Mouse (Mus musculus) midbrain, embryonic 16.5 days (tissue): ENCODE results near the gene Klk14. TPM values are rescaled to one million over a fixed set of nuclear protein-coding genes. Genes with fewer than 3 reads are reported as not detected.

Experiments
- ATAC-seq: fragments of 200-750 bp; cut with Nextera tagmentation; 2 replicates; pipeline ENCODE4 v1.8.0; 2017; ENCODE audit warnings: moderate TSS enrichment
- H3K27ac ChIP-seq: fragments of 300-500 bp; sonication (generic); 2 replicates; pipeline ENCODE4 v1.5.1; 2014; ENCODE audit warnings: mild to moderate bottlenecking, low read length, mixed read lengths
- H3K27me3 ChIP-seq: fragments of 300-500 bp; sonication (generic); 2 replicates; pipeline ENCODE4 v1.6.1; 2014; ENCODE audit warnings: low read depth, low read length, mixed read lengths; ENCODE audit not compliant: control insufficient read depth, insufficient read depth
- H3K36me3 ChIP-seq: fragments of 300-500 bp; sonication (generic); 2 replicates; pipeline ENCODE4 v1.6.1; 2014; ENCODE audit warnings: mild to moderate bottlenecking, low read length, moderate library complexity, mixed read lengths; ENCODE audit not compliant: control insufficient read depth, insufficient read depth
- H3K4me1 ChIP-seq: fragments of 300-500 bp; sonication (generic); 2 replicates; pipeline ENCODE4 v1.6.1; 2014; ENCODE audit warnings: mild to moderate bottlenecking, low read length, mixed read lengths; ENCODE audit not compliant: control insufficient read depth, insufficient read depth
- H3K4me2 ChIP-seq: fragments of 300-500 bp; sonication (generic); 2 replicates; pipeline ENCODE4 v1.6.1; 2014; ENCODE audit warnings: mild to moderate bottlenecking, low read length, mixed read lengths
- H3K4me3 ChIP-seq: fragments of 300-500 bp; sonication (generic); 2 replicates; pipeline ENCODE4 v1.5.1; 2014; ENCODE audit warnings: low read depth, mild to moderate bottlenecking, low read length, moderate library complexity, mixed read lengths
- H3K9ac ChIP-seq: fragments of 300-500 bp; sonication (generic); 2 replicates; pipeline ENCODE4 v1.6.1; 2014; ENCODE audit warnings: low read depth, low read length, mixed read lengths
- H3K9me3 ChIP-seq: fragments of 300-500 bp; sonication (generic); replicated peaks from 2 replicates; pipeline ENCODE4 v1.6.1; 2014; ENCODE audit warnings: mild to moderate bottlenecking, low read length, mixed read lengths; ENCODE audit not compliant: control insufficient read depth, poor library complexity, severe bottlenecking
- WGBS: fragments of 180-500 bp; shearing (Covaris S2); extraction: QIAGEN DNeasy Blood & Tissue Kit; methylation state at CpG from one replicate; pipeline ENCODE4 v1.1.7; 2014; 5-methylcytosine and 5-hydroxymethylcytosine counted together
- polyA plus RNA-seq: library from polyadenylated mRNA; unstranded; fragments of >200 nt; fragmentation: Nextera tagmentation; extraction: Ambion mirVana; gene quantifications from 2 replicates; pipeline ENCODE4 v1.2.1, GENCODE M21; 2015

Klk14 gene
- polyA plus RNA-seq, 1 experiment from 2014 or later: not detected

- H3K9me3 ChIP-seq: no peaks in the 10 kb centered on the region
- H3K4me1 ChIP-seq: no peaks in the 10 kb centered on the region
- no peak overlapping the region for H3K4me2 ChIP-seq
- no peak for ATAC-seq
- no peaks in the 10 kb centered on the region for H3K27me3 ChIP-seq
- H3K27ac ChIP-seq: no peak overlapping the region
- H3K9ac ChIP-seq: no peak overlapping the region
- H3K36me3 ChIP-seq: no peaks in the 10 kb centered on the region
- H3K4me3 ChIP-seq: no peak overlapping the region
- WGBS: 70% methylated on average over 7 of the region's 7 CpGs
Observed at GRCm38 (mm10) chr7:43685088-43685487, 5.1 kb upstream of the Klk14 start.

GRCm38 (mm10) chr7:43710031-43710430 is 19.8 kb downstream of the Klk14 start:
- WGBS: 90% methylated on average over 3 of the region's 3 CpGs
- H3K27me3 ChIP-seq: no peaks in the 10 kb centered on the region; the same call in 1 of the 2 replicates

GRCm38 (mm10) chr7:43712267-43712666 is 22.0 kb downstream of the Klk14 start, which contains the start of gene Klk13:
TSS of gene Klk13 (plus strand) at chr7:43712567.
- H3K9me3 ChIP-seq: no peaks in the 10 kb centered on the region
- no peak for ATAC-seq
- no peak within 1 kb of the TSS for H3K9ac ChIP-seq
- 58% methylated on average over 4 of the region's 4 CpGs for WGBS
- 0 out of 2 replicates have a peak within 1 kb of the TSS, but pooled peaks have one; percentile 12 for H3K4me2 ChIP-seq
- H3K4me1 ChIP-seq: no peaks in the 10 kb centered on the region
- H3K4me3 ChIP-seq: no peak within 1 kb of the TSS
- H3K27me3 ChIP-seq: no peaks in the 10 kb centered on the region; the same call in 1 of the 2 replicates
- no peak within 1 kb of the TSS for H3K27ac ChIP-seq
- no peaks in the 10 kb centered on the region for H3K36me3 ChIP-seq

More at GRCm38 (mm10) chr7:43710031-43710430, 19.8 kb downstream of the Klk14 start:
- Histone ChIP-seq H3K36me3 (no peaks in the 10 kb centered on the region), H3K9me3 (no peaks in the 10 kb centered on the region), H3K4me2 (no peak overlapping the region), H3K9ac (no peak overlapping the region), H3K4me3 (no peak overlapping the region), H3K27ac (no peak overlapping the region), H3K4me1 (no peaks in the 10 kb centered on the region)
- no peak for ATAC-seq

DNA sequence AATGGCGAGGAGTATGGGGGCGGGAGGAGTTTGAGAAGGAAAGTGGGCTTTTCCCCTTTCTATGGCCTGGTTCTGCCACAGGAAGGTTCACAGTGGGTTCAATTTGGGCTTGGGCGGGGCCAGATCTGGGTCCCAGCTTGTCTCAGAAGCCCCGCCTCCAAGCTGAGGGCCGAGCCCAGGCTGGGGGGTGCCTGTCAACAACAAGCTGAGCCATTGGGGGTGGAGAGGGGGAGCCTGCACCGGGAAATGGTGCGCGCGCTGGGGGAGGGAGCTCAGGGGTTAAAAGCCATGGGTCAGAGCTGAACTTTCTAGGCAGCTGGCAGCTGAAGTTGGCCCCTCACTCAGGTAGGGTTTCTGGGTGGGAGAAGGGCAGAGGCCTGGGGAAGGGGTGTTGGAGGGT is 22.7 kb downstream of the Klk14 start:
- no peak for ATAC-seq
- H3K27ac ChIP-seq: no peak overlapping the region
- H3K27me3 ChIP-seq: no peaks in the 10 kb centered on the region; the same call in 1 of the 2 replicates
- WGBS: 7% methylated on average over 9 of the region's 9 CpGs
- H3K36me3 ChIP-seq: no peaks in the 10 kb centered on the region
- no peaks in the 10 kb centered on the region for H3K9me3 ChIP-seq
- H3K4me3 ChIP-seq: no peak overlapping the region
- no peak overlapping the region for H3K9ac ChIP-seq
- 0 out of 2 replicates have a peak overlapping the region, but pooled peaks have one; percentile 12 for H3K4me2 ChIP-seq
- H3K4me1 ChIP-seq: no peaks in the 10 kb centered on the region

DNA sequence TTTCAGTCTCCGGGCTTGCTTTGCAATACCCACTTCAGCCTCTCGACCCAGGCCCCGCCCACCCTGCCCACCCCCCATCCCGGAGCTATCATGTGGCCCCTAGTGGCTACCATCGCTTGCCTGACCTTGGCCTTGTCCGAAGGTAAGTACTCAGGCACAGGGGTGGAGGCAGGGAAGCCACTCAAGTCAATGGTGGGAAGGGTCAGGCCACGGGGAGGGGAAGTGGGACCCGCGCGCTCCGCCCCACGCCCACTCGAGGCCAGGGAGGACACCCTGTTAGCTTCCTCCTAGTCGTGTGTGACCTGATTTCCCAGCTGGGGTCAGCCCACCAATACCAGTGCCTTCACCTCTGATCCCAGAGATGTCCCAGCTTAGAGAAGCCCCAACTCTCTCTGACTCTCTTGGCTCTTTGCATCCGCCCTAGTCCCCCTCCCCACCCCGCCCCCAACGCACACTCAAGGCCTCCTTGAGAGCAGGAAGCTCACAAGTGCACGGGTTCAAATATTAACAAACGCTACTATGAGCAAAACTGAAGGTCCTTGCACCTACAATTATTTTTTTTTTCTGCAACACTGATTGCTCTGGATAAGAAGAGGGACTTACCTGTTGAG is 23.6 kb downstream of the Klk14 start:
- H3K4me1 ChIP-seq: no peaks in the 10 kb centered on the region
- 5% methylated on average over 19 of the region's 19 CpGs for WGBS
- H3K4me3 ChIP-seq: no peak overlapping the region

More for the DNA sequence above, 23.6 kb downstream of the Klk14 start:
- Histone ChIP-seq H3K9me3 (no peaks in the 10 kb centered on the region), H3K36me3 (no peaks in the 10 kb centered on the region), H3K27me3 (no peaks in the 10 kb centered on the region; the same call in 1 of the 2 replicates), H3K4me2 (no peak overlapping the region), H3K9ac (no peak overlapping the region), H3K27ac (no peak overlapping the region)
- ATAC-seq: no peak

Other genes with a start within 250 kb of the Klk14 start
- not detected in 2 replicates for gene Cldnd2, start 249.6 kb upstream of the Klk14 start, polyA plus RNA-seq
- gene Etfb, start 246.3 kb upstream of the Klk14 start, polyA plus RNA-seq: 96.3 and 105 TPM in 2 replicates
- gene Gm45233, start 246.3 kb upstream of the Klk14 start, polyA plus RNA-seq: 0.36 and 1.2 TPM in 2 replicates
- 15.5 and 15.7 TPM in 2 replicates for gene Vsig10l, start 227.3 kb upstream of the Klk14 start, polyA plus RNA-seq
- 7.1 and 7.7 TPM in 2 replicates for gene Iglon5, start 200.3 kb upstream of the Klk14 start, polyA plus RNA-seq
- not detected in 2 replicates for gene 4931406B18Rik, start 184.5 kb upstream of the Klk14 start, polyA plus RNA-seq
- 0.67 and 1.4 TPM in 2 replicates for gene Cd33, start 146.0 kb upstream of the Klk14 start, polyA plus RNA-seq
- gene Zfp658, start 128.2 kb upstream of the Klk14 start, polyA plus RNA-seq: 9.1 and 9.9 TPM in 2 replicates
- gene Zfp719, start 110.8 kb upstream of the Klk14 start, polyA plus RNA-seq: 15.6 and 17.1 TPM in 2 replicates
- gene Zfp819, start 83.2 kb upstream of the Klk14 start, polyA plus RNA-seq: 0.40 and 0.55 TPM in 2 replicates
- 0.10 and 0.21 TPM in 2 replicates for gene Ceacam18, start 55.7 kb upstream of the Klk14 start, polyA plus RNA-seq
- 0.16 and 0.32 TPM in 2 replicates for gene Siglece, start 30.3 kb upstream of the Klk14 start, polyA plus RNA-seq
- 26.4 and 27.8 TPM in 2 replicates for gene Ctu1, start 18.4 kb upstream of the Klk14 start, polyA plus RNA-seq
- 0.19 and 0.20 TPM in 2 replicates for gene Klk13, start 22.1 kb downstream of the Klk14 start, polyA plus RNA-seq
- not detected in 2 replicates for gene Klk12, start 78.5 kb downstream of the Klk14 start, polyA plus RNA-seq
- 0.21 TPM in 1 of 2 replicates, not detected in the other for gene Klk11, start 84.2 kb downstream of the Klk14 start, polyA plus RNA-seq
- gene Klk10, start 90.6 kb downstream of the Klk14 start, polyA plus RNA-seq: 0.13 and 0.25 TPM in 2 replicates
- gene Klk9, start 101.5 kb downstream of the Klk14 start, polyA plus RNA-seq: 0.13 TPM in 1 of 2 replicates, not detected in the other
- gene Klk8, start 107.2 kb downstream of the Klk14 start, polyA plus RNA-seq: 5.7 and 8.6 TPM in 2 replicates
- not detected in 2 replicates for gene Klk7, start 120.9 kb downstream of the Klk14 start, polyA plus RNA-seq
- not detected in 2 replicates for gene Klk6, start 134.1 kb downstream of the Klk14 start, polyA plus RNA-seq
- not detected in 2 replicates for gene Klk5, start 151.6 kb downstream of the Klk14 start, polyA plus RNA-seq
- gene Klk4, start 190.7 kb downstream of the Klk14 start, polyA plus RNA-seq: 0.39 TPM in 1 of 2 replicates, not detected in the other
- gene Klk15, start 243.3 kb downstream of the Klk14 start, polyA plus RNA-seq: not detected in 2 replicates